Mouse (Mus musculus) C2C12 (cell line): ENCODE data around the gene Kdm4c.

Source experiments
- CTCF ChIP-seq: IDR thresholded peaks from one replicate; pipeline ENCODE4 v1.5.1; 2011; ENCODE audit not compliant: control insufficient read depth, insufficient read depth, insufficient read length
- MAX ChIP-seq: IDR thresholded peaks from one replicate; pipeline ENCODE4 v1.6.1; 2011; ENCODE audit warnings: mild to moderate bottlenecking, control low read depth
- USF1 ChIP-seq: IDR thresholded peaks from one replicate; pipeline ENCODE4 v1.6.1; 2011; ENCODE audit warnings: low read depth, mild to moderate bottlenecking, control low read depth, moderate library complexity

GRCm38 (mm10) chr4:74231405-74231804, 10.9 kb upstream of the Kdm4c start:
- no peak for TF ChIP-seq CTCF
- TF ChIP-seq USF1, result no peak
- no peak for TF ChIP-seq MAX
